Mouse (Mus musculus) A20 (cell line): ENCODE results near the gene Nt5c3.

Source experiments
- DNase-seq: peaks from one replicate; pipeline ENCODE4 v3.0.0-alpha.2; 2011; ENCODE audit warnings: low read depth, low spot score

Nt5c3 gene

GRCm38 (mm10) chr6:56923726-56924707 is at the start of gene Nt5c3, which contains the start of gene Vmn1r4:
Gene Nt5c3 (minus strand): TSS chr6:56923932.
Gene Vmn1r4 (plus strand): TSS chr6:56924015.
- DNase-seq = peak; percentile 98

GRCm38 (mm10) chr6:56969973-56970372 is 46.2 kb upstream of the Nt5c3 start, which contains the start of gene Vmn1r5:
Gene Vmn1r5 (plus strand): TSS chr6:56970273.
- no peak for DNase-seq

GRCm38 (mm10) chr6:56956436-56956835 is 32.7 kb upstream of the Nt5c3 start:
- DNase-seq = no peak

- no peak for DNase-seq
These were observed 10.6 kb upstream of the Nt5c3 start for GRCm38 (mm10) chr6:56934366-56934765.

- no peak for DNase-seq
These were observed 8.7 kb upstream of the Nt5c3 start for GRCm38 (mm10) chr6:56932464-56932863.

- no peak for DNase-seq
These were observed 8.1 kb upstream of the Nt5c3 start for GRCm38 (mm10) chr6:56931648-56932415.

GRCm38 (mm10) chr6:56923331-56923725 is 404 bp downstream of the Nt5c3 start:
- no peak for DNase-seq

- no peak for DNase-seq
These were observed 3.3 kb downstream of the Nt5c3 start for GRCm38 (mm10) chr6:56920222-56921092.

- no peak for DNase-seq
These were observed 4.2 kb downstream of the Nt5c3 start for GRCm38 (mm10) chr6:56919330-56920044.

- DNase-seq = no peak
These were observed 6.0 kb downstream of the Nt5c3 start for GRCm38 (mm10) chr6:56917578-56918368.

GRCm38 (mm10) chr6:56916279-56916678 is 7.5 kb downstream of the Nt5c3 start:
- no peak for DNase-seq

GRCm38 (mm10) chr6:56913092-56913858 is 10.5 kb downstream of the Nt5c3 start:
- no peak for DNase-seq

- DNase-seq = no peak
These were observed 12.8 kb downstream of the Nt5c3 start for GRCm38 (mm10) chr6:56910910-56911309.

- DNase-seq = peak; percentile 64
These were observed 14.8 kb downstream of the Nt5c3 start for GRCm38 (mm10) chr6:56908912-56909311.

GRCm38 (mm10) chr6:56908397-56908796 is 15.3 kb downstream of the Nt5c3 start:
- DNase-seq = no peak

- DNase-seq = no peak
These were observed 15.8 kb downstream of the Nt5c3 start for GRCm38 (mm10) chr6:56907973-56908372.

GRCm38 (mm10) chr6:56906121-56906846 is 17.4 kb downstream of the Nt5c3 start:
- DNase-seq = no peak

- no peak for DNase-seq
These were observed 18.2 kb downstream of the Nt5c3 start for GRCm38 (mm10) chr6:56905486-56905885.
